Mouse (Mus musculus): ENCODE data around the gene Bag6.

Gene Bag6

GRCm38 (mm10) chr17:35168541-35169207, 33.7 kb downstream of the Bag6 start:
- peak; percentile 72 for DNase-seq

DNA sequence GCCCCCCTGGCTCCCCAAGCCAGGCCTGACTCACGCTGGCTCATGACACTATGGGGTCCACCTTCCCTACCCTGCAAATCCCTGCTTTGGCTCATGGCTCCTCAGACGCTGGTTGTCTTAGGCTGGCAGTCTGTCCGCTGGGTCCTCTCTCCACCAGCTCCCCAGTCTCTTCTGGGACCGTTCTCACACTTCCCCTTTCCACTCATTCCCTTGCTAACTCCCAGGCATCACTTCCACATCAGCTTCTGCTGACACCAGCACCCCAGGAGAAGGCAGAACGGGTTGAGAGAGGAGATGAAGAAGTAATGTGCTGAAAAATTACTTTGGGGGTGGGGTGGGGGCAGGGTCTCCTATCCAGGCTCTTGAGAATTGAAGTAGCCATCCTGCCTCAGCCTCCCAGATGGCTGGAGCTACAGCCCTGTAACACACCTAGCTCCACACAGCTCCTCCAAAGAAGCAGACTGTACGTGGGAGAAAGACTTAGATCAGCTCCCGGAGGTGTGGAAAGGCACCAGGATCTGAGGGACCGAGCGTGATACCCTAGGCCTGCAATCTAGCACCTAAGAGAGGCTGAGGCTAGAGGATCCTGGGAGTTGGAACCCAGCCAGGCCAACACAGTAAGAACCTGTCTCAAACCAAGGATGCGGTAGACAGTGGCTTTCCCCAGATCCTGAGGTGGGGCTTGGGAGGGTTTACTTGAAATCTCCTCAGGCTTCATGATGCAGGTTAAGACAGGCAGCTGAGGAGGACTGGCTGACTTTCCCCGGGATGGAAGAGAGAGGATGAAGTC, 37.7 kb downstream of the Bag6 start:
- DNase-seq = peak; percentile 13

- DNase-seq = no peak
Measured at GRCm38 (mm10) chr17:35173329-35173728, 38.4 kb downstream of the Bag6 start.

GRCm38 (mm10) chr17:35174201-35174977, 39.4 kb downstream of the Bag6 start:
- DNase-seq = no peak

GRCm38 (mm10) chr17:35175382-35175781, 40.4 kb downstream of the Bag6 start:
- DNase-seq = no peak

GRCm38 (mm10) chr17:35175968-35176367, 41.0 kb downstream of the Bag6 start, which contains the start of gene Aif1:
Aif1 (minus strand) TSS chr17:35176068.
- no peak for DNase-seq

GRCm38 (mm10) chr17:35178528-35178927, 43.5 kb downstream of the Bag6 start:
- DNase-seq = peak; percentile 87

- DNase-seq = no peak
Measured at GRCm38 (mm10) chr17:35180093-35180492, 45.1 kb downstream of the Bag6 start.

DNA sequence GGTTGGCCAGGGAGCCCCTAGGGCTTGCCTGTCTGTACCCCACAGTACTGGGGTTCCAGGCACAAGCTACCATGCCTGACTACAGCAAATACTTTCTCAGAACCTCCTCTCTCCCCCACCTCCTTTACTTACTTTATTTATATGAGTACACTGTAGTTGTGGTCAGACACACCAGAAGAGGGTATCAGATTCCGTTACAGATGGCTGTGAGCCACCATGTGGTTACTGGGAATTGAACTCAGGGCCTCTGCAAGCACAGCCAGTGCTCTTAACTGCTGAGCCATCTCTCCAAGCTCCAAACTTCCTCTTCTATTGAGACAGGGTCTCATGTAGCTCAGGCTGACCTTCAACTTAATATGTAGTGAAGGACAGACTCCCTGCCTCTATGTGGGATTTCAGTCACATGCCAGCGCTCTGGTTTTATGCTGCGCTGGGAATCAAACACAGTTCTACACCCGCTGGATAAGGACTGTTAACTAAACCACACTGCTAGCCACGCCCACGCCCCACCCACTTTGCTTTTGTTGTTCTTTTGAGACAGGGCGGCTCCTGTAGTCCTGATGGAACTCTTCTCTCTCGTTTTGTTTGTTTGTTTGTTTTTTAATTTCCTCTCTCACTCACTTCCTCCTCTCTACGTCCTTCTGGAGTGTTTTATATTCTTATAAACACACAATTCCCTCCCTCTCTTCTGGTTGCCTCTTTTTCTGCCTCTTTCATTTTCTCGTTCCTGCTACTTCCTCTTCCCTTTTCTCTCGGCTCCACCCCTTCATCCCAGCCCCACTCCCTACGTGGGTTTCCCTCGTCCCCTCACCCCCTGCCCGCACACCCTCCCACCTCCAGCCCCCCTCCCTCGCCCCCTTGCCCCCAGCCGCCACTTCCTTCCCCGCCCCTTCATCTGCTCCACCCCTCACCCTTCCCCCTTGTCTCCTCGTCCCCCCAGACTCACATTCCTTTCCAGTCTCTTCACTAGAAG, 50.9 kb downstream of the Bag6 start:
- peak; percentile 95 for DNase-seq

GRCm38 (mm10) chr17:35186681-35187080, 51.7 kb downstream of the Bag6 start:
- peak; percentile 66 for DNase-seq

DNA sequence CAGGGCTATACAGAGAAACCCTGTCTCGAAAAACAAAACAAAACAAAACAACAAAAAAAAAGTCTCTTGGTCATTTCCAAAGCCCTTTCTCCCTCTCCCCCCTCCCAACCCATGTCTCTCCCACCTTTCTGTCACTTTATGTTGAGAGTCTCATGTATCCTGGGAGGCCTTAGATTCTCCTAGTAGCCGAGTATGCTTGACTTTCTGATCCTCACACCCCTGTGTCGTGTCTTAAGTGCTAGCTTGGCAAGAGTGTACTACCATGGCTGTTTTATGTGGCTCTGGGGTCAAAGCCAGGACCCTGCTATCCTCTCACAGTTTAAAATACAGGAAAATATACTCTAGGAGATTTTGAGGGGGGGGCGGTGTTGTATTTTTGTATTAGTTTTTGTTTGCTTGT, 52.4 kb downstream of the Bag6 start:
- no peak for DNase-seq

DNA sequence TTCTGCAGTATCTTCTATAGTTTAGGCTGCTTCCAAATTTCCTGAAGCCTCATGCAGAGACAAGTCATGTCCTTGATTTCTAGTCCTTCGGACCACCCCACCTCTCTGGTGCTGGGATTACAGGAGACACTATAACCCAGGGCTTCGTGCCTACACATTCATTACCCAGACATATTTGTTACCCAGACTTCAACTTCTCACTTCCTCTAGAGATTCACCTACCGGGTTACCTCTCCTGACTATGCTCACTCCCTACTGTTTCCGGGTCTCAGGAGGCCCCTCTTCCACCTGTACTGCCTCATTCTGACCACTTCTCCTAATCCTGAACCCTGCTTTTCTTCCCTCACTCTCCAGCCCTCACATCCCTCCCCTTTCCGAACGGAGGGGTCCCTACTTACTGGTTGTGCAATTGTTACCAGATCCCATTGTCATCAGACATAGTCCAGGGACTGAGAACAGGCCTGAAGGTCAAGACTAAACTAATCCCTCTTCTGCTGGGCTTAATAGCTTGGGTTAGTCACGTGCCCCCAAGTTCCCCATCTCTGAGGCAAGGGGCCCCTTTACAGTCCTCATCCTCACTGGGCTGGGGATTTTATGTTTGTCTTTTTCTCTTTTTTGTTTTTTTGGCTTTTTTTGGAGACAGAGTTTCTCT, 53.1 kb downstream of the Bag6 start, which contains the start of gene Lst1:
Gene Lst1 (minus strand): TSS at position 481 of the 652 bp plus-strand sequence.
- DNase-seq = peak; percentile 38

DNA sequence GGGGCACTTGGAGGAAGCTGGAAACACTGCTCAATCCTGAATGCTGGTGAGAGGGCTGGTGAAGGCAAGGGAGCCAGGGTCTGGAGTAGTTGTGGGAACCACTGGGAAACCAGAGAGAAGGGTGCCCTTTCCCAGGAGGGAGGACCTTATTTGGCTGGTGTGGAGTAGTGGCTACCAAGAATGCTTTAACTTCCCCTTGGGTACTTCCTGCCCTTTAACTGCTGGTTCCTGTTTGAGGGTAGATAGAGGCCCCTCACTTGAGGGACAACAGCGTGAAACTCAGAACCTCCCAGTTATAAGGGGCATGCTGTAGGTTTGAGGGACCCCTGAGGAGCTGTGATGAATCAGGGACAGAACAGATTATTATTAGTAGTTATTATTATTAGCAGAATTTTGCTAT, 54.2 kb downstream of the Bag6 start:
- DNase-seq = peak; percentile 42

GRCm38 (mm10) chr17:35190096-35190495, 55.1 kb downstream of the Bag6 start:
- DNase-seq = peak; percentile 34

DNA sequence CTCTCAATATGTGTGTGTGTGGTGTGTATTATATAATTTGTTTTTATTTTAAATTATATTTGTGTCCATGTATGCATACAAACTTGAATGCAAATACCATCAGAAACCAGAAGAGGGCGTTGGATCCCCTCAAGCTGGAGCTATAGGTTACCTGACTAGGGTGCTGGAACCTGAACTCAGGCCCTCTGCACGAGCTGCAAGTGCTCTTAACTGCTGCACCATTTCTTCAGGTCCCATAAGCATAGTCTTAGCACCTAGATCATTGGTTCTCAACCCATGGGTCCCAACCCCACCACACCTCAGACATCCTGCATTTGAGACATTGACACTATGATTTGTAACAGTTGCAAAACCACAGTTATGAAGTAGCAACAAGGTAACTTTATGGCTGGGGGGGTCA, 56.7 kb downstream of the Bag6 start:
- no peak for DNase-seq

- DNase-seq = peak; percentile 48
Measured at GRCm38 (mm10) chr17:35192924-35193323, 57.9 kb downstream of the Bag6 start.

- DNase-seq = peak; percentile 53
Measured at GRCm38 (mm10) chr17:35193881-35194843, 59.2 kb downstream of the Bag6 start, which contains the start of gene Ltb. Ltb (plus strand) TSS chr17:35194439.

DNA sequence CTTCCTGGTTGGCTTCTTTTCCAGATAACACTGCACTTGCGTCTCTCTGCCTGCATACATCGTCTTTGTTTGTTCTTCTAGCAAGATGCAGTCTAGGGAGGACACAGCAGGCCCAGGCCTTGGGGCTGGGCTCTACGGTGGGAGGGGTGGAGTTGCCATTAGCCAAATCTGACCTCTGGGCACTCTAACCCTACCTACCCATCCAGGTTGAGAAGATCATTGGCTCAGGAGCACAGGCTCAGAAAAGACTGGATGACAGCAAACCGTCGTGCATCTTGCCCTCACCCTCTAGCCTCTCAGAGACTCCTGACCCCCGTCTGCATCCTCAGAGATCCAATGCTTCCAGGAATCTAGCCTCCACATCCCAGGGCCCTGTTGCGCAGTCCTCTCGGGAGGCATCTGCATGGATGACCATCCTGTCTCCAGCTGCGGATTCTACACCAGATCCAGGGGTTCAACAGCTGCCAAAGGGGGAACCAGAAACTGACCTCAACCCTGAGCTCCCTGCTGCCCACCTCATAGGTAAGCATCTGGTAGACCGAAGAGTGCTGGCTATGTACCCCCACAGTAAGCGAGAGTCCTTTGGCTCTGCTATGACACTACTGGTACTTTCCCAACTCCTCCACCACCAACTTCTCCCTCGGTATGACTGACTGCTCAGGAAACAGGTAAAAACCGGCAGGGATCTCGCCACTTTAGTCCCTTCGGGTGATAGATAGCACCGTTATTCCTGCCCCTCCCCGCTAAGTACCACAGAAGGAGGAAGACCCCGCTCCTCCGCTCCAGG, 60.1 kb downstream of the Bag6 start:
- no peak for DNase-seq

DNA sequence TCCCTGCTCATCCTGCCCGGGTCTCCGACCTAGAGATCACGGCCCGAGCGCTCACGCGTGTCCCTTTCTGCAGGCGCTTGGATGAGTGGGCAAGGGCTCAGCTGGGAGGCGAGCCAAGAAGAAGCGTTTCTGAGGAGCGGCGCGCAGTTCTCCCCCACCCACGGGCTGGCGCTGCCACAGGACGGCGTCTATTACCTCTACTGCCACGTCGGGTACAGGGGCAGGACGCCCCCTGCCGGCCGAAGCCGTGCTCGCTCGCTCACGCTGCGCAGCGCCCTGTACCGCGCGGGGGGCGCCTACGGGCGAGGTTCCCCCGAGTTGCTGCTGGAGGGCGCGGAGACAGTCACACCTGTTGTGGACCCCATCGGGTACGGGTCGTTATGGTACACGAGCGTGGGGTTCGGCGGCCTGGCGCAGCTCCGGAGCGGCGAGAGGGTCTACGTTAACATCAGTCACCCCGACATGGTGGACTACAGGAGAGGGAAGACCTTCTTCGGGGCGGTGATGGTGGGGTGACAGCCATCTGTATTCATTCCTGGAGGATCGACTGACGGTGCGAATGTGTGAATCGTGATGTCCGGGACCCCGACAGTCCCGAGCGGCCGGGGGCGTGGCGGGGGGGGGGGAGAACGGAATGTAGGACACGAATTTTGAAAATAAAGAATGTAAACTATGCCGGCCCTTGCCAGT, 60.8 kb downstream of the Bag6 start:
- DNase-seq = peak; percentile 87

All from lung, postnatal 36 days (tissue).